Mouse (Mus musculus) lung, postnatal 0 days (tissue): ENCODE results near the gene Vegfb.

ENCODE experiments used
- CTCF ChIP-seq: IDR thresholded peaks from 2 replicates; pipeline ENCODE4 v1.5.1; 2016; ENCODE audit warnings: antibody characterized with exemption, mild to moderate bottlenecking
- EP300 ChIP-seq: IDR thresholded peaks from 2 replicates; pipeline ENCODE4 v1.6.1; 2016; ENCODE audit warnings: antibody characterized with exemption, mild to moderate bottlenecking, control low read depth

DNA sequence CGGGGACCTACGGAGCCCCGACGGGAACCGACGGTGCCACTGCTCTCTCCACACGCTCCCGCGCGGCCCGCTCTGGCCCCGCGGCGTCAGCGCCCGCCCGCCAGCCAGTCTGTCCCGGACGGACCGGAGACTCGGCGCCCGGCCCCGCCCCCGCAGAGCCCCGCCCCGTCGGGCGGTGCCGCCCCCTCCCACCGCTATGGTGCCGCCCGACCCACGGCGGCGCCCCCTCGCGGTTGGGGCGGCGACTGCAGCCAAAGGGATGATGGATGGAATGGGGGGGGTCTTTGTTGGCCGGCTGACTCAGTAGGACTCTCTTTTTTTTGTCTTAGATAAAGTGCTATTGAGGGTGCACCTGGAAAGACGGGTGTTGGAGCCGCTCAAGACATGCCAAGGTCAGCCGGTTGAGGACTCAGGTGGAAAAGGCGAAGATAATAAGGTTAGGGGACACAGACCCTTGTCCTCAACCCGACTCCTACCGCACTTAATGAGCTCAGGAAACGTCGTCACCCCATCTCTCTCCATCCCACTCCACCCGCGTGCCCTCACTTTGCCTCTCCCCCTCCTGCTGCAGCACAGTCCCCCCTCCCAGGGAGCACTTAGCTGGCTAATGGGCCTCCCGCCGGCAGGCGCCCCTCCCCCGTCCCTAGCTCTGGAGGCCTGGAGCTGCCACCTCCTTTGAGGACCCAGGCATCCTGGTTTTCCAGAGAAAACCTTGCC lies 17.6 kb downstream of the Vegfb start:
- TF ChIP-seq CTCF (peak; percentile 79), EP300 (no peak)
